Mouse (Mus musculus): Measurements from ENCODE around the gene Gm17660. TPM values are rescaled to one million over a fixed set of nuclear protein-coding genes. Genes with fewer than 3 reads are reported as not detected.

The Gm17660 gene
- polyA plus RNA-seq (2014; fragmentation: Illumina TruSeq; extraction: RNeasy Lipid Tissue Mini Kit (QIAGEN cat#74804); ENCODE audit: low read depth, low replicate concordance), result not detected

DNA sequence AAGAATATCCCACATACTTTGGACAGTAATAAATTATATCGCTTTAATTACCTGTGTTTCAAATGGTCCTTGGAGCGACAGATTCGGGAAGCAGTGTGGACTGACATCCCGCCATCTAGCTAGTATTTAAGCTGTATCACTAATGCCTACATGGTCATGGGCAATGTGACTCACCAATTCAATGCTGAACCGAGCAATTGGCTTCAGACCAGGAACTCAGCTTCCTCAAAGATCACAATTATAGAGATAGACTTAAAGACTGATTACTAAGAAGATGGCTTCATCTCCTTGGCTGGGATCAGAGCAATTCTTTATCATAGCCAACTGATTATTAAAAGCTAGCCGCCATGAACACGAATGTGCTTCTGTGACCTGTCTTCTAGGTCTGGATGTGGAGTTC is at the start of gene Gm17660:
Gene Gm17660, minus strand, starts transcription at position 101 of the 400 bp plus-strand sequence.

DNA sequence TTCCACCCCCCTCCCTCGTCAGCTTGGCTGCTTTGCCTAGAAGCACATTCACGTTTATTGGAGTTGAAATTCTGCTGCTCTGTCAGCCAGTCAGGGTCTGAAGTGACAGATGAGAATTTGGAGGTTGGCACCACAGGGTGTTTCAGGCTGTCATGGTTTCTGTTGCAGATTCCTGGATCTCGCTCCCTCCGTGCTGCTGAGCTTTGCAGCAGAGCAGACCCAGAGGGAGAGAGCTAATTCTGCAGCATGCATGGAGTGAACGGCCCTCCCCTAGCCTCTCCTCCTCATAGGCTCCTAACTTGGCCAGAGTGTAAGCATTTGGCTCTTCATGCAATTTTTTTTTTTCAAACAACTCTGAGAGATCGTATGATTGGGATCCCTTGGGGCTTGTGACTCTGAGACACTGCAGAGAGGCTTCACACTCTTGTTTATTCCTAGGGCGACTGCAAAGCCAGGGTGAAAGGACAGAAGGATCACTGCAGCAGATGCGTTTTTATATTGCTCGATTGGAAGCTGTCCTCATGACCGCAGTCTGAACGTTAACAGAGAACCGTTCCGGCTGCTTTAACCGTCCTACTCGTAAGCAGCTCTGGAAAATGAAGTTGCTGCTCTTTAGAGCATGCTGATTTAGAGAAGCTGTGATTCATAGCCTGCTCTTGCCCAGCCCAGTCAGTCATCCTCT is 36.2 kb upstream of the Gm17660 start, which contains the start of gene Sparcl1:
Gene Sparcl1, minus strand, starts transcription at position 243 of the 682 bp plus-strand sequence.

DNA sequence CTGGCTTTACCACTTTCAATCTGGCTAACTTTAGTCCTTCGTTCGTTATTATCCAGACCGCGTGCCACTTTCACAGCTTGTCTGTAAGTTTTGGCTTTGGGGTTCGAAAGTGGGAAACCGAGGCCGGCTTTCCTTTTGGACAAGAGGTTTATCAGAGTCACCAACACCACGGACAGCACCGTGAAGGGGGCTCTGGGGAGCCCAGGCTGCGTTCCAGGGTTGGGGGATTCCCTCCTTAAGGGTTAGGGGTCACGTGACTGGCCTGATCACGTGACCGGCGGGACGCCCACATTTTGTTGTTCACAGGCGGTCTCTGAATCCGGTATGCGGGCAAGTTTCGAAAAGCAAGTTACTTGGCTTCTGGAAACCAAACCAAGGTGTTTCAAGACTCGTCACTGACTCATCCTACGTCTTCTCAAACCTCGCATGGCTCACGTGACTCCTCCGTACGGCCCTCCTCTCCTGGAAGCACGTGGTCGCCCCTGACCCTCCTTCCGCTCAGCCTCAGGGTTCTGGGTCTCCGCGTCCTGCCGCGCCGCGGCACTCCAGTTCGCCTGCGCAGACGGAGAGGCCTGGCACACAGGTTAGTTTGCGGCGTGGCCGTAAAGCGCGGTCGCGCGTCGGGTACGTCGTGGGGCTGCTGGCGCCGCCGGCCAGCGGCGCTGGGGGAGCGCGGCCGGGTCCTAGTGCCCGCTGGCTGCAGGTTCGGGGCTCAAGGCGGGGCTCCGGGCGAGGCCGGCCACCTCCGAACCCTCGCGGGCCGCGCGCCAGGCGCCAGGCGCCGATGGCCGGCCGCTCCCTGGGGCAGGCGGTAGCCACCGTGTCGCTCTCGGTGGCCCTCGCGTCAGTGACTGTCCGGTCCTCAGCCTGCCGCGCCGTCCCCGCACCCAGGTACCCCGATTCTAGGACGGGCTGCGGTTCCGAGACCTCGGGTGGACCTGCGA is 30.9 kb downstream of the Gm17660 start, which contains the start of gene Nudt9:
Gene Nudt9, plus strand, starts transcription at position 51 of the 944 bp plus-strand sequence.

DNA sequence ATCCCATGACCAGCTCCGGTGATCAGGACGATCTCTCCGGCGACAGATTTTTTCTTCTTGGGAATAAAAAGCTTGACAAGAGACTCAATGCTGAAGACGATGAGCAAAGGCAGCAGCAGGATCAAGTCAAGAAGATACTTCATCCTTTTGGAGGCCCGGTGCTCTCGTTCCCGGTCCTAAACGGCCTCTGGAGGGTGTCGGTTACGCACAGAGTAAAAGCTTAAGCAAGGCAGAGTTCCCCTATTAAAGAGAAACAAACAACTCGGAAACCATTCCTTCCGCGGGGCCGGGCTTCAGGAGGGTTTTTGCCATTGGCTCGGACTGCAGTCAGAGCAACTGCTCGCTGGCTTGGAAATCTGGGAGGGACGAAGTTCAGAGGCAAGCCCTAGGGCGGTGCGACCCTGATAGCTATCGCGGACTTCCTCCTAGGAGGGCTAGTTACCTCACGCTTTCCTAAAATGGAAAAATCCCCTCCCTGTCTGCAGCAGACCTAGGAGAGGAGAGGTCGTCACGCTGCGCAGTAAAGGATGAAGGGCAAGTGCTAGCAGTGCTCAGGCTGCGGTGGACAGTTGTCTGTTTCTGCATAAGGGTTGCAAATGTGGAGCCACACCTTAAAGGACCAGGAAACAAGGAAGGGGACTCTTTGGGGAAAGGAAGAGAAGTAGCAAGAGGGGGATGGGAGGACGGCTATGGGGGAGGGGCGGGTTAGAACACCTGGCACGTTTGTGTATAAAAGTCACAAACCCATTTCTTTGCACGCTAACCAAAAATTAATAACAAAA is 55.6 kb downstream of the Gm17660 start, which contains the start of gene Hsd17b11:
Gene Hsd17b11, minus strand, starts transcription at position 323 of the 782 bp plus-strand sequence.

Other genes starting within 250 kb of the Gm17660 start
- 10.7 TPM for gene Klhl8, start 166.3 kb downstream of the Gm17660 start, polyA plus RNA-seq (2014; fragmentation: Illumina TruSeq; extraction: RNeasy Lipid Tissue Mini Kit (QIAGEN cat#74804); ENCODE audit: low read depth, low replicate concordance)
- gene Hsd17b13, start 100.2 kb downstream of the Gm17660 start, polyA plus RNA-seq (2014; fragmentation: Illumina TruSeq; extraction: RNeasy Lipid Tissue Mini Kit (QIAGEN cat#74804); ENCODE audit: low read depth, low replicate concordance), result not detected
- gene Hsd17b11, start 55.7 kb downstream of the Gm17660 start, polyA plus RNA-seq (2014; fragmentation: Illumina TruSeq; extraction: RNeasy Lipid Tissue Mini Kit (QIAGEN cat#74804); ENCODE audit: low read depth, low replicate concordance), result 30.7 TPM
- gene Nudt9, start 31.3 kb downstream of the Gm17660 start, polyA plus RNA-seq (2014; fragmentation: Illumina TruSeq; extraction: RNeasy Lipid Tissue Mini Kit (QIAGEN cat#74804); ENCODE audit: low read depth, low replicate concordance), result 58.4 TPM
- 234 TPM for gene Sparcl1, start 36.1 kb upstream of the Gm17660 start, polyA plus RNA-seq (2014; fragmentation: Illumina TruSeq; extraction: RNeasy Lipid Tissue Mini Kit (QIAGEN cat#74804); ENCODE audit: low read depth, low replicate concordance)
- not detected for gene Dspp, start 93.1 kb upstream of the Gm17660 start, polyA plus RNA-seq (2014; fragmentation: Illumina TruSeq; extraction: RNeasy Lipid Tissue Mini Kit (QIAGEN cat#74804); ENCODE audit: low read depth, low replicate concordance)
- gene Dmp1, start 125.0 kb upstream of the Gm17660 start, polyA plus RNA-seq (2014; fragmentation: Illumina TruSeq; extraction: RNeasy Lipid Tissue Mini Kit (QIAGEN cat#74804); ENCODE audit: low read depth, low replicate concordance), result not detected
- not detected for gene Ibsp, start 221.6 kb upstream of the Gm17660 start, polyA plus RNA-seq (2014; fragmentation: Illumina TruSeq; extraction: RNeasy Lipid Tissue Mini Kit (QIAGEN cat#74804); ENCODE audit: low read depth, low replicate concordance)
- gene Mepe, start 247.7 kb upstream of the Gm17660 start, polyA plus RNA-seq (2014; fragmentation: Illumina TruSeq; extraction: RNeasy Lipid Tissue Mini Kit (QIAGEN cat#74804); ENCODE audit: low read depth, low replicate concordance), result not detected